Mouse (Mus musculus) thymus, postnatal 25 days (tissue): ENCODE results near the gene Btg3.

Experiments
- DNase-seq: peaks from one replicate; pipeline ENCODE4 v3.0.0; 2022

The Btg3 gene

GRCm38 (mm10) chr16:78301183-78301830 lies 75.7 kb downstream of the Btg3 start, which contains the start of gene Cxadr:
Cxadr (plus strand) TSS chr16:78301489.
- peak; percentile 74 for DNase-seq

GRCm38 (mm10) chr16:78296114-78296513 lies 80.9 kb downstream of the Btg3 start:
- no peak for DNase-seq

- no peak for DNase-seq
Measured at GRCm38 (mm10) chr16:78295601-78296000, 81.4 kb downstream of the Btg3 start.

- DNase-seq: peak; percentile 41
Measured at GRCm38 (mm10) chr16:78294606-78295275, 82.3 kb downstream of the Btg3 start.

- DNase-seq: no peak
Measured at GRCm38 (mm10) chr16:78294051-78294450, 82.9 kb downstream of the Btg3 start.

GRCm38 (mm10) chr16:78283231-78283630 lies 93.8 kb downstream of the Btg3 start:
- no peak for DNase-seq
